Mouse (Mus musculus) stomach, embryonic 16.5 days (tissue): ENCODE results near the gene Wdr41. TPM values are rescaled to one million over a fixed set of nuclear protein-coding genes. Genes with fewer than 3 reads are reported as not detected.

Experiments
- ATAC-seq: fragments of 200-750 bp; cut with Nextera tagmentation; 2 replicates; pipeline ENCODE4 v1.8.0; 2017; ENCODE audit warnings: moderate number of reproducible peaks, moderate TSS enrichment; ENCODE audit not compliant: insufficient read depth, low FRiP score
- H3K27ac ChIP-seq: fragments of 300-500 bp; sonication (generic); 2 replicates; pipeline ENCODE4 v1.5.1; 2014; ENCODE audit warnings: low read length
- H3K27me3 ChIP-seq: fragments of 300-500 bp; sonication (generic); 2 replicates; pipeline ENCODE4 v1.6.1; 2014; ENCODE audit warnings: low read length, control low read depth, mixed read lengths; ENCODE audit not compliant: control insufficient read depth, insufficient read depth
- H3K36me3 ChIP-seq: fragments of 300-500 bp; sonication (generic); 2 replicates; pipeline ENCODE4 v1.6.1; 2014; ENCODE audit warnings: low read length; ENCODE audit not compliant: control insufficient read depth, insufficient read depth
- H3K4me1 ChIP-seq: fragments of 300-500 bp; sonication (generic); 2 replicates; pipeline ENCODE4 v1.6.1; 2014; ENCODE audit warnings: low read length, control low read depth, mixed read lengths; ENCODE audit not compliant: control insufficient read depth, insufficient read depth
- H3K4me2 ChIP-seq: fragments of 300-500 bp; sonication (generic); 2 replicates; pipeline ENCODE4 v1.6.1; 2014; ENCODE audit warnings: low read depth, low read length, mixed read lengths
- H3K4me3 ChIP-seq: fragments of 300-500 bp; sonication (generic); replicated peaks from 2 replicates; pipeline ENCODE4 v1.5.1; 2014; ENCODE audit warnings: mild to moderate bottlenecking, low read length
- H3K9ac ChIP-seq: fragments of 300-500 bp; sonication (generic); 2 replicates; pipeline ENCODE4 v1.6.1; 2014; ENCODE audit warnings: low read length
- H3K9me3 ChIP-seq: fragments of 300-500 bp; sonication (generic); replicated peaks from 2 replicates; pipeline ENCODE4 v1.6.1; 2016; ENCODE audit warnings: low read length, control low read depth; ENCODE audit not compliant: control insufficient read depth
- WGBS: fragments of 180-500 bp; shearing (Covaris S2); extraction: QIAGEN DNeasy Blood & Tissue Kit; methylation state at CpG from one replicate; pipeline ENCODE4 v1.1.7; 2014; 5-methylcytosine and 5-hydroxymethylcytosine counted together
- polyA plus RNA-seq: library from polyadenylated mRNA; unstranded; fragments of >200 nt; fragmentation: Nextera tagmentation; extraction: Ambion mirVana; gene quantifications from 2 replicates; pipeline ENCODE4 v1.2.1, GENCODE M21; 2015

The Wdr41 gene
- polyA plus RNA-seq, 1 experiment from 2014 or later = 20.1 TPM

DNA sequence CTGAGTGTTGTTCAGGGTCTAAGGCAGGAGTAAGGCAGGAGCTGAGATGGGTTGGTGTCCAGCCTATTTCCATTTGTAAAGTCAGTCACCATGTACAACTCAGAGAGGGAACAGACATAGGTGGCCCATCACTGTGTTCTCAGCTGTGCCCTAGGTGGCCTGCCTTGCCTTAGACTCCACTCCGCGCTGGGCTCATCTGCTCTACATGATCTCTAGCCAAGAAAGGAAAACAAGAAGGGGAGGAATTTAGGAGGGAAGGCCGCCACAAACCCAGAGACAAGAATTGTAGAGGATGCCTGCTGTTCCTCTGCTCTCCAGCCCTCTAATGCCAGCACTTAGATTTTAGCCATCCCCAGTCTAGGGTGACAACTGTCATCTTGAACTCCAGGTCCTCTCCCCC, 76.3 kb downstream of the Wdr41 start:
- Histone ChIP-seq H3K27me3 (no peaks in the 10 kb centered on the region), H3K4me2 (no peak overlapping the region), H3K4me3 (no peak overlapping the region), H3K36me3 (no peaks in the 10 kb centered on the region), H3K4me1 (no peaks in the 10 kb centered on the region), H3K9ac (no peak overlapping the region), H3K27ac (no peak overlapping the region), H3K9me3 (no peaks in the 10 kb centered on the region)
- 84% methylated on average over 3 of the region's 3 CpGs for WGBS
- ATAC-seq = no peak

GRCm38 (mm10) chr13:95055742-95056388, 79.7 kb downstream of the Wdr41 start:
- no peak for ATAC-seq
- Histone ChIP-seq H3K4me1 (no peaks in the 10 kb centered on the region), H3K36me3 (no peaks in the 10 kb centered on the region), H3K4me3 (no peak overlapping the region), H3K27ac (no peak overlapping the region), H3K27me3 (no peaks in the 10 kb centered on the region), H3K4me2 (no peak overlapping the region), H3K9ac (no peak overlapping the region), H3K9me3 (no peaks in the 10 kb centered on the region)
- 87% methylated on average over 1 of the region's 1 CpGs for WGBS

GRCm38 (mm10) chr13:95056501-95057280, 80.5 kb downstream of the Wdr41 start:
- Histone ChIP-seq H3K36me3 (no peaks in the 10 kb centered on the region), H3K27me3 (no peaks in the 10 kb centered on the region), H3K4me2 (no peak overlapping the region), H3K27ac (no peak overlapping the region), H3K4me3 (no peak overlapping the region), H3K9me3 (no peaks in the 10 kb centered on the region), H3K4me1 (no peaks in the 10 kb centered on the region), H3K9ac (no peak overlapping the region)
- no peak for ATAC-seq
- WGBS = 78% methylated on average over 11 of the region's 11 CpGs

GRCm38 (mm10) chr13:95058885-95059284, 82.7 kb downstream of the Wdr41 start:
- no peaks in the 10 kb centered on the region for H3K36me3 ChIP-seq
- no peak overlapping the region for H3K9ac ChIP-seq
- no peaks in the 10 kb centered on the region for H3K9me3 ChIP-seq
- H3K4me1 ChIP-seq = no peaks in the 10 kb centered on the region
- no peaks in the 10 kb centered on the region for H3K27me3 ChIP-seq
- no peak overlapping the region for H3K4me3 ChIP-seq
- WGBS = 80% methylated on average over 4 of the region's 4 CpGs
- no peak overlapping the region for H3K4me2 ChIP-seq
- no peak overlapping the region for H3K27ac ChIP-seq
- no peak for ATAC-seq

- no peaks in the 10 kb centered on the region for H3K4me1 ChIP-seq
- H3K27me3 ChIP-seq = no peaks in the 10 kb centered on the region
- ATAC-seq = no peak
- no peak overlapping the region for H3K27ac ChIP-seq
- no peak overlapping the region for H3K4me3 ChIP-seq
- WGBS = 68% methylated on average over 4 of the region's 4 CpGs
- no peak overlapping the region for H3K9ac ChIP-seq
- H3K36me3 ChIP-seq = no peaks in the 10 kb centered on the region
- no peaks in the 10 kb centered on the region for H3K9me3 ChIP-seq
- H3K4me2 ChIP-seq = no peak overlapping the region
Measured at GRCm38 (mm10) chr13:95063390-95064017, 87.4 kb downstream of the Wdr41 start.

- Histone ChIP-seq H3K9ac (no peak overlapping the region), H3K4me3 (no peak overlapping the region), H3K9me3 (no peaks in the 10 kb centered on the region; the same call in 1 of the 2 replicates), H3K36me3 (no peaks in the 10 kb centered on the region), H3K4me1 (no peaks in the 10 kb centered on the region), H3K4me2 (no peak overlapping the region), H3K27me3 (no peaks in the 10 kb centered on the region), H3K27ac (no peak overlapping the region)
- ATAC-seq = no peak
- WGBS = 58% methylated on average over 6 of the region's 6 CpGs
Measured at GRCm38 (mm10) chr13:95067854-95068253, 91.7 kb downstream of the Wdr41 start.

GRCm38 (mm10) chr13:95070268-95070667, 94.1 kb downstream of the Wdr41 start:
- no peak for ATAC-seq
- no peaks in the 10 kb centered on the region; the same call in 1 of the 2 replicates for H3K9me3 ChIP-seq
- H3K27ac ChIP-seq = no peak overlapping the region
- H3K27me3 ChIP-seq = no peaks in the 10 kb centered on the region
- no peaks in the 10 kb centered on the region for H3K36me3 ChIP-seq
- H3K9ac ChIP-seq = no peak overlapping the region
- 0 out of 2 replicates have a peak, but pooled peaks cover 3% of the 10 kb centered on the region for H3K4me1 ChIP-seq
- H3K4me3 ChIP-seq = no peak overlapping the region
- no peak overlapping the region for H3K4me2 ChIP-seq
